Mouse (Mus musculus): ENCODE results near the gene Cfap100. TPM values are rescaled to one million over a fixed set of nuclear protein-coding genes. Genes with fewer than 3 reads are reported as not detected.

The Cfap100 gene
- total RNA-seq, 2 experiments from 2014 or later: 0.14 to 0.76 TPM

GRCm38 (mm10) chr6:90390629-90391028 is 38.0 kb downstream of the Cfap100 start:
- DNase-seq (ENCODE audit: low spot score in 2 of 2): no peak

GRCm38 (mm10) chr6:90381465-90381864 is 47.1 kb downstream of the Cfap100 start:
- DNase-seq (ENCODE audit: low spot score in 2 of 2): no peak

GRCm38 (mm10) chr6:90377708-90378107 is 50.9 kb downstream of the Cfap100 start:
- DNase-seq (ENCODE audit: low spot score in 2 of 2): no peak

- no peak for DNase-seq (ENCODE audit: low spot score in 2 of 2)
Measured at GRCm38 (mm10) chr6:90374647-90375046, 54.0 kb downstream of the Cfap100 start.

GRCm38 (mm10) chr6:90369725-90370553 is 58.7 kb downstream of the Cfap100 start:
- no peak for DNase-seq (ENCODE audit: low spot score in 2 of 2)

- DNase-seq (ENCODE audit: low spot score in 2 of 2): peak; percentile 98 to 99
Measured at GRCm38 (mm10) chr6:90368976-90369724, 59.4 kb downstream of the Cfap100 start, which contains the start of gene Zxdc. Gene Zxdc (plus strand): TSS chr6:90369492.

GRCm38 (mm10) chr6:90363301-90363700 is 65.3 kb downstream of the Cfap100 start:
- peak in 1 of 2 experiments; percentile 19 for DNase-seq (ENCODE audit: low spot score in 2 of 2)

GRCm38 (mm10) chr6:90360922-90361614 is 67.5 kb downstream of the Cfap100 start:
- DNase-seq (ENCODE audit: low spot score in 2 of 2): no peak

GRCm38 (mm10) chr6:90360024-90360781 is 68.4 kb downstream of the Cfap100 start:
- no peak for DNase-seq (ENCODE audit: low spot score in 2 of 2)

- DNase-seq (ENCODE audit: low spot score in 2 of 2): no peak
Measured at GRCm38 (mm10) chr6:90359445-90359844, 69.2 kb downstream of the Cfap100 start.

- no peak for DNase-seq (ENCODE audit: low spot score in 2 of 2)
Measured at GRCm38 (mm10) chr6:90358142-90358541, 70.5 kb downstream of the Cfap100 start.

Other genes with a start within 250 kb of the Cfap100 start
- not detected for gene V1ra8, start 226.0 kb downstream of the Cfap100 start, total RNA-seq (2021)
- not detected for gene Vmn1r53, start 204.4 kb downstream of the Cfap100 start, total RNA-seq (2021)
- gene Vmn1r54, start 182.5 kb downstream of the Cfap100 start, total RNA-seq (2021): not detected
- gene BC048671, start 127.6 kb downstream of the Cfap100 start, total RNA-seq (2021): not detected
- 1 to 10 TPM in 1 of 2 experiments, under 1 TPM in 1; 0.59 to 1.1 TPM for gene Chst13, start 103.6 kb downstream of the Cfap100 start, total RNA-seq (2021)
- 10 to 100 TPM in 1 of 2 experiments, under 1 TPM in 1; 0.70 to 12.4 TPM for gene Uroc1, start 95.5 kb downstream of the Cfap100 start, total RNA-seq (2021)
- gene Zxdc, start 59.3 kb downstream of the Cfap100 start, total RNA-seq (2021): 10 to 100 TPM; 26.6 to 29.4 TPM
- 10 to 100 TPM; 14.3 to 15.0 TPM for gene Klf15, start 33.8 kb upstream of the Cfap100 start, total RNA-seq (2021)
- gene Aldh1l1, start 57.6 kb upstream of the Cfap100 start, total RNA-seq (2021): 10 to 100 TPM; 70.6 to 81.5 TPM
- gene Slc41a3, start 175.9 kb upstream of the Cfap100 start, total RNA-seq (2021): 10 to 100 TPM; 20.3 to 22.2 TPM